Mouse (Mus musculus) stomach, postnatal 0 days (tissue): Measurements from ENCODE around the gene Col27a1.

Experiments used
- CTCF ChIP-seq: IDR thresholded peaks from 2 replicates; pipeline ENCODE4 v1.5.1; 2016; ENCODE audit warnings: antibody characterized with exemption, low read depth, mild to moderate bottlenecking, moderate library complexity
- EP300 ChIP-seq: optimal IDR thresholded peaks from 2 replicates; pipeline ENCODE3; 2016; ENCODE audit warnings: antibody characterized with exemption

- no peak for TF ChIP-seq CTCF
- TF ChIP-seq EP300, result no peak
Measured at GRCm38 (mm10) chr4:63260506-63260905, 46.7 kb downstream of the Col27a1 start.
